Mouse (Mus musculus): ENCODE results near the gene Aida. TPM values are rescaled to one million over a fixed set of nuclear protein-coding genes. Genes with fewer than 3 reads are reported as not detected.

Aida gene
- total RNA-seq, 2 experiments from 2014 or later: 47.5 to 51.5 TPM

DNA sequence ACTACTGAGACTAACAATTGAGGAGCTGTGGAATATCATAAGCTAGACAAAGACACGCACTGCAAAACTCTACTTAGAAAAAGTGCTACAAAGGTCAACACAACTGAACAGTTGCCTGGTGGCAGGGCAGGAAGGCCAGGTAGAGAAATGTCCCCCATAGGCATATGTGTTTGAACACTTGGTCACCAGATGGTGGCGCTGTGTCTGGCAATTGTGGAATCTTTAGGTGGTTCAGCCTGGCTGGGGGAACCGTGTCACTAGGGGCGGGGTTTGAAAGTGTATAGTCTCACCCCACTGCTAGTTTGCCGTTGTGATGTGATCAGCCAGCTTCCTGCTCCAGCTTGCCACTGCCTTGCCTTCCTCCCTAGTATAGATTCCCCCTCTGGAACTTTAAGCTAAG, 78.3 kb downstream of the Aida start:
- intact Hi-C loops (cut with DNase I): no loop called here
- no peak for DNase-seq (ENCODE audit: low spot score in 2 of 2)

Other genes with a start within 250 kb of the Aida start
- gene Disp1, start 75.1 kb upstream of the Aida start, total RNA-seq (2021): 1 to 10 TPM; 5.4 to 7.3 TPM
- gene Brox, start 679 bp downstream of the Aida start, total RNA-seq (2021): 10 to 100 TPM; 49.3 to 51.3 TPM
- 100 to 1,000 TPM; 225 to 235 TPM for gene Mia3, start 73.0 kb downstream of the Aida start, total RNA-seq (2021)
- 10 to 100 TPM; 16.2 to 17.5 TPM for gene Taf1a, start 92.4 kb downstream of the Aida start, total RNA-seq (2021)
- gene Hhipl2, start 121.6 kb downstream of the Aida start, total RNA-seq (2021): 1 to 10 TPM in 1 of 2 experiments, under 1 TPM in 1; 0.30 to 1.3 TPM

Data from left cerebral cortex, postnatal 25 days (tissue).